Mouse (Mus musculus): Measurements from ENCODE around the gene Ddx6.
"Not testable (repeated sequence)": the region's sequence is repeated elsewhere in the genome, so short reads cannot be mapped to it uniquely, and the experiment has no call there.

The Ddx6 gene

GRCm38 (mm10) chr9:44594901-44595536, 9.7 kb upstream of the Ddx6 start:
- no peak for DNase-seq

GRCm38 (mm10) chr9:44595537-44595930, 9.2 kb upstream of the Ddx6 start:
- DNase-seq, result no peak

- DNase-seq, result no peak
Observed at GRCm38 (mm10) chr9:44597742-44598141, 7.0 kb upstream of the Ddx6 start.

- DNase-seq, result peak; percentile 12
Observed at GRCm38 (mm10) chr9:44598899-44599495, 5.7 kb upstream of the Ddx6 start.

DNA sequence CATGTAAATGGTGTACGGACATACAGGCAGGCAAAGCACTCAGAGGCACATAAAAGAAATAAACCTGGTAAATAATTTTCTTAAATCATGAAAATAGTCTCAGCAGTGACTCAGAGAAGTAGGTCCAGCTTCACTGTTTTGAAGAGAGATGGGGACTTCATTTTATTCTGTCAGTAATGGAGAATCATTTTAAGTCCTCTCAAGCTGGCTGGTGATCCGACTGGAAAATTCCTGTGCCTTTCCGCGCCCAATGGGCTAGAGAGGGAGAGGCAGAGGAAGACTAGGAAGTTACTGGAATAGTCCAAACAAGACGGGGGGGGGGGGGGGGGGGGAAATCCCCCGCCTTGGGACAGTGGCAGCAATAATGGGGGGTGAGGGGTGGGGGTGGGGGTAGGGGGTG, 5.1 kb upstream of the Ddx6 start:
- no peak for DNase-seq

- no peak for DNase-seq
Observed at GRCm38 (mm10) chr9:44600801-44601200, 3.9 kb upstream of the Ddx6 start.

- DNase-seq, result no peak
Observed at GRCm38 (mm10) chr9:44602766-44603165, 1.9 kb upstream of the Ddx6 start.

- DNase-seq, result peak; percentile 65
Observed at GRCm38 (mm10) chr9:44603454-44604289, 1.0 kb upstream of the Ddx6 start.

DNA sequence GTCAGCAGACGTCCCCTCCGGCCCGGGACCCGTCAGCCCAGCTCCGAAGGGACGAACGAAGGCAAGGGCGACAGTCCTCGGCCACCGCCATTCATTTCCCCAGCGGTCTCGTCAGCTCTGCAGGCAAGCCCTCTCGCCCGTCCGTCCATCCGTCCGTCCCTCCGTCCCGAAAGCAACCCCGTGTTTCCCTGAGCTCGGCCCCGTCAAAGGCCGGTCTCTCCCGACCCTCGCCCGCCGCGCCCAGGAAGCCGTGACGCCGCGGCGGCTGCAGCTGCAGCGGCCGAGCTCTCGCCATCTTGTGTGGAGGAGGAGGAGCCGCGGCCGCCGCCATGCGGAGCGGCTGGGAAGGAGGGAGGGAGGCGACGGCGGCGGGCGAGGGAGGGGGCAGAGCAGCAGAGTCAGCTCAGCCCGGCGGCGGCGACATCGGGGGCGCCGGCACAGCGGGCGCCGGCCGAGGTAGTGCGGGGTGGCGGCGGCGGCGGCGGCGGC, 358 bp upstream of the Ddx6 start:
- DNase-seq, result peak; percentile 86

DNA sequence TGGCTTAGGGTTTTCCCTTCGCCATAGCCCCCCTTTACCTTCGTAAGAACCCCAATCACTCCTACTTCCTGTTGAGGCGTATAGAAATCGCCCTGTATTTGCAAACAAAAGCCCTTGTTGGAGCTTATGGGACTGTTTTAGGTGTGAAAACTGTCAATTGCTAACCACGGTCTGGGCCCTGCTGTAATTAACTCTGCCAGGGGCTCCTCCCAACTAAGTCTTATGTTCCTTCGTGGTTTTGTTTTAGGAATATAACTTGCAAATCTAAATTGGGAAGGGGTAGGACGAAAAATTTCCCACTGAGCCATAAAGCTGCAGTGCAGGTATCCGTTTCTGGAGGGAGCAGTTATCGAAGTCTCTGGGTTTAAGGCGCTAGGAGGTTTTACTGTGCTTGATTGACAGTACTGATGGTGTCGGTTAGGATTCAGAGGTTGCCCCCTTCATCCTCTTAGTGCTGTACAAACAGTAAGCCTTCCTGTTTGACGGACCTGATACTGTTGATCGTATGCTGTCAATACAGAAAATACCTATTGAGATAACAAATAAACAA, 999 bp downstream of the Ddx6 start:
- DNase-seq, result peak; percentile 35

DNA sequence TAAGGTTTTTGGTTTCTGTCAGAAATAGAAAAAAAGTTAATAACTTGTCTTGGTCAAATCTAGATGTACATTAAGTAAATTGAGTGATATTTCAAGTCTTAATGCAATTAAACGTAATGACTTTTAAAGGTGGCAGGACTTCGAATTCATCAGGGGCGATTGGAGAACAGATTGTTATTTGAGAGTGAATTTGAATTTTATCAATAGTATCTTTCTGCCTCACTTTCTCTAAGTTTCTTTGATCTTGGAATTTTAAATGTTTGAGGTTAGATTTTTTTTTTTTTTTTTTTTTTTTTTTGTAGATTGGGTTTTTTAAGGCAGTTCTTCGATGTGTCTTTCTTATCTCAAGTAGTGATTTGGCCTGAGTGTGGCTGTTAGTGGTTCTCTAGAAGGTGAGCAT, 2.0 kb downstream of the Ddx6 start:
- DNase-seq, result no peak

GRCm38 (mm10) chr9:44607306-44607705, 2.6 kb downstream of the Ddx6 start:
- no peak for DNase-seq

DNA sequence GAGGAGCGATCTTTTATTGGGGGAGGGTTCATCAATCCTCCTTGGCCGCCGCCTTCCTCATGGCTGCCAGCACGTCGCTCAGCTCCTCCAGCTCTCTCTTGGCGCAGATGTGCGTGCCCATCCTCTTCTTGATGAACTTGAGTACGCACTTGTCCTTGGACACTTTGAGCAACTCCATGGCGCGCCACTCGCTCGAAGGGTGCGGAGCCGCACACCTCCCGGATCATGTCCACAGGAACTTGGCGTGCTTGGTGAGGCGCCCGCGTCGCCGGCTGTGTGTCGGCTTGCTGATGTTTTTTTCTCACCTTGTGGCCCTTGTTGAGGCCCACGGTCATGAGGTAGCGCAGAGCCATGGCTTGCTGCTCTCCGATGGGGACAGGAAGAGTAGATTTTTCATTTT, 5.7 kb downstream of the Ddx6 start:
- DNase-seq, result no peak

- not testable (repeated sequence) for DNase-seq
Observed at GRCm38 (mm10) chr9:44613081-44613480, 8.4 kb downstream of the Ddx6 start.

DNA sequence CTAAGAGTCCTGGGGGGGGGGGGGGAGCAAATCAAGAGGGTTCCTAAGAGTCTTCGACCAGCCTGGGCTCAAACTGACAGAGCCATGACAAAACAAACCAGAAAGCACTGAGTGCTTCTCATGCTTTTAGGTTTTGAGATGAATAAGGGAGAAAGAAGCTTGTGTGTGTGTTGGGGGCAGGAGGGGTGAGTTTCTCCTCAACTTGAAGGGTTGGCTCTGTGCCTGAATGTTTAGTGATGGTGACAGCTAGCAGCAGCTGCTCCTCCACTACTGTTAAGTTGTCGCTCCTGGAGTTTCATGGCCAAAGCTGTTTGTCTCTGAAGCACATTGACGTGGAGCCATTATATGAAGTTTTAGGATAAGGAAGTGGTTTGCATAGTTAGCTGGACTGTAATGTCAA, 16.4 kb downstream of the Ddx6 start:
- no peak for DNase-seq

- DNase-seq, result no peak
Observed at GRCm38 (mm10) chr9:44624390-44624789, 19.7 kb downstream of the Ddx6 start.

DNA sequence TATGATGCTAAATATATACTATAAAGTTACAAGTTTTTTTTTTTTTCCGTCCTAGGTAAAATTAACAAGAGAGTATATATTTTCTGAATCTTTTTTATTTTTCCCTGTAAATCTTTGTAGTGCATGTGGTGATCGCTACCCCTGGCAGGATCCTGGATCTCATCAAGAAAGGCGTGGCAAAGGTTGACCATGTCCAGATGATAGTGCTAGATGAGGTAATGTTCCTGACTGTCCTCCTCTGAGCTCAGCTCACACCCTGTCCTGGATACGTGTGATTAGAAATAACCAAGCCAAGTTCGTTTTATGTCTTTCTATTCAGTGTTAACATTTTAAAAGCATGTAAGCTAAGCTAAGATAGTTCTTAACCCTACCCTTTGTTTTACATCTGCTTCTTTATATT, 21.6 kb downstream of the Ddx6 start:
- DNase-seq, result peak; percentile 20

DNA sequence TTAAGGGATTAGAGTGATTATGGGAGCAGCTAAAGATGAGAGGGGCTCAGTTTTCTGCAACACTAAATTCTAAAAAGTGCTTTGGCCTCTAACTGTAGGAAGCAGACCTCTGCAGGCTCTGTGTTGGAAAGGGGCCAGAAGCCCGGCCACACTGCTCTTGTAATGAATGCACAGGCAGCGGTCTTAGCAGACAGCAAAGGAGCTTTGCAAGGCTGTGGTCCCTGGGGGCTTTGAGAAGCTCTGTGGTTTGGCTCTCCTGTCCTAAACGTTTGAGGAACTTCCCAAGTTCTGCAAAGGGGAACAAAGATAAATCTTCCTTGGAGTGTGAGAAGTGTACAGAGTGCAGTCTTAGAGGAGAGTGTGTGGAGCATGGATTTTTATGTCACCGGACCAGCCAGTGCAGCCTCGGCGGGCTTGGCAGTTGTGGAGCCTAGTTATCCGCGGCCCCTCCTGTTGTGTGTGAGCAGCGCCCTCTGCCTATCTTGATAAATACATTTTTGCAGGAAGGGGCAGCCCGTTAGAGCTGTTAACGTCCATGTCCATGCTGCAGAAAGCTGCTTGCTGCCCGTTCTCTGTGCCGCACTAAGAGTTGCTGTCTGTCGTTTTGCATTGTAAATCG, 33.0 kb downstream of the Ddx6 start:
- peak; percentile 33 for DNase-seq

DNA sequence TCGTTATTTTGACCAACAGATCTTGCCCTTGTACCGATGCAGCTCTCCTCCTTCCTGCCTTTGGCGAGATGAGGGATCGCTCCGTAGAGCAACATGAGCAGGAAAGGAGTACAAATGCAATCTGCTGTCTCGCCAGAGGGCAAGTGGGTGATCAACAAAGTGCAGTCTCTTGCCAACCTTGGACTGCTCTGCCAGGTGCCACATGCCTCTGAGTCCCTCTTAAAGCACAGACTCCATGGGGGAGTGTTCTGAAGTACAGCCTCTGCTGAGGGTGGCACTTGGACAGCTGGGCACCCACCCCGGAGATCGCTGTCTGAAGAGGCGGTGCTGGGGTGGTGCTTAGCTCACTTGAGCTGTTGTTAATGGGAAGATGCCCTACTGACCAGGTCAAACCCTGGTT, 34.0 kb downstream of the Ddx6 start:
- DNase-seq, result not testable (repeated sequence)

- DNase-seq, result not testable (repeated sequence)
Observed at GRCm38 (mm10) chr9:44640028-44640427, 35.3 kb downstream of the Ddx6 start.

- no peak for DNase-seq
Observed at GRCm38 (mm10) chr9:44640646-44641357, 36.1 kb downstream of the Ddx6 start.

- DNase-seq, result no peak
Observed at GRCm38 (mm10) chr9:44641616-44642015, 36.9 kb downstream of the Ddx6 start.
